Mouse (Mus musculus) forebrain, embryonic 13.5 days (tissue): ENCODE results near the gene Tal1. TPM values are rescaled to one million over a fixed set of nuclear protein-coding genes. Genes with fewer than 3 reads are reported as not detected.

ENCODE experiments used
- ATAC-seq: fragments of 200-750 bp; cut with Nextera tagmentation; 2 replicates; pipeline ENCODE4 v1.8.0; 2017
- H3K27ac ChIP-seq: fragments of 300-500 bp; sonication (generic); 2 replicates; pipeline ENCODE4 v1.5.1; 2015; ENCODE audit warnings: inconsistent platforms, mild to moderate bottlenecking, moderate library complexity
- H3K27me3 ChIP-seq: fragments of 300-500 bp; sonication (generic); 2 replicates; pipeline ENCODE4 v1.6.1; 2015; ENCODE audit warnings: mild to moderate bottlenecking, inconsistent platforms
- H3K36me3 ChIP-seq: fragments of 300-500 bp; sonication (generic); 2 replicates; pipeline ENCODE4 v1.6.1; 2015; ENCODE audit warnings: mild to moderate bottlenecking, inconsistent platforms; ENCODE audit not compliant: poor library complexity, severe bottlenecking
- H3K4me1 ChIP-seq: fragments of 300-500 bp; sonication (generic); 2 replicates; pipeline ENCODE4 v1.6.1; 2015; ENCODE audit warnings: inconsistent platforms
- H3K4me2 ChIP-seq: fragments of 300-500 bp; sonication (generic); 2 replicates; pipeline ENCODE4 v1.6.1; 2015; ENCODE audit warnings: inconsistent platforms, mild to moderate bottlenecking, moderate library complexity
- H3K4me3 ChIP-seq: fragments of 300-500 bp; sonication (generic); 2 replicates; pipeline ENCODE4 v1.5.1; 2015; ENCODE audit warnings: mild to moderate bottlenecking, inconsistent platforms
- H3K9ac ChIP-seq: fragments of 300-500 bp; sonication (generic); 2 replicates; pipeline ENCODE4 v1.6.1; 2015; ENCODE audit warnings: mild to moderate bottlenecking, inconsistent platforms
- H3K9me3 ChIP-seq: fragments of 300-500 bp; sonication (generic); replicated peaks from 2 replicates; pipeline ENCODE4 v1.6.1; 2016; ENCODE audit warnings: inconsistent platforms
- WGBS: fragments of 180-500 bp; shearing (Covaris S2); methylation state at CpG from one replicate; pipeline ENCODE4 v1.1.7; 2015; 5-methylcytosine and 5-hydroxymethylcytosine counted together
- polyA plus RNA-seq: library from polyadenylated mRNA; unstranded; fragments of >200 nt; fragmentation: Nextera tagmentation; extraction: Ambion mirVana; gene quantifications from 2 replicates; pipeline ENCODE4 v1.2.1, GENCODE M21; 2015

The Tal1 gene
- polyA plus RNA-seq, 1 experiment from 2014 or later: 0.88 TPM

GRCm38 (mm10) chr4:115056921-115057673 is 871 bp downstream of the Tal1 start:
- H3K9ac ChIP-seq: peak overlapping the region; percentile 30; the same call in 1 of the 2 replicates
- H3K4me1 ChIP-seq: peaks cover 20% of the 10 kb centered on the region
- WGBS: under 1% methylated on average over 48 of the region's 48 CpGs
- no peaks in the 10 kb centered on the region for H3K9me3 ChIP-seq
- peak overlapping the region; percentile 32 for H3K4me3 ChIP-seq
- peak overlapping the region; percentile 51 for H3K4me2 ChIP-seq
- no peaks in the 10 kb centered on the region for H3K36me3 ChIP-seq
- no peak overlapping the region for H3K27ac ChIP-seq
- H3K27me3 ChIP-seq: peaks cover 98% of the 10 kb centered on the region
- ATAC-seq: peak; percentile 54

GRCm38 (mm10) chr4:115057674-115058316 is 1.6 kb downstream of the Tal1 start:
- ATAC-seq: no peak
- Histone ChIP-seq H3K27me3 (peaks cover 98% of the 10 kb centered on the region), H3K4me2 (peak overlapping the region; percentile 14; the same call in 1 of the 2 replicates), H3K4me3 (peak overlapping the region; percentile 32), H3K36me3 (no peaks in the 10 kb centered on the region), H3K27ac (no peak overlapping the region), H3K9me3 (no peaks in the 10 kb centered on the region), H3K4me1 (peaks cover 20% of the 10 kb centered on the region), H3K9ac (no peak overlapping the region)
- WGBS: under 1% methylated on average over 33 of the region's 33 CpGs

DNA sequence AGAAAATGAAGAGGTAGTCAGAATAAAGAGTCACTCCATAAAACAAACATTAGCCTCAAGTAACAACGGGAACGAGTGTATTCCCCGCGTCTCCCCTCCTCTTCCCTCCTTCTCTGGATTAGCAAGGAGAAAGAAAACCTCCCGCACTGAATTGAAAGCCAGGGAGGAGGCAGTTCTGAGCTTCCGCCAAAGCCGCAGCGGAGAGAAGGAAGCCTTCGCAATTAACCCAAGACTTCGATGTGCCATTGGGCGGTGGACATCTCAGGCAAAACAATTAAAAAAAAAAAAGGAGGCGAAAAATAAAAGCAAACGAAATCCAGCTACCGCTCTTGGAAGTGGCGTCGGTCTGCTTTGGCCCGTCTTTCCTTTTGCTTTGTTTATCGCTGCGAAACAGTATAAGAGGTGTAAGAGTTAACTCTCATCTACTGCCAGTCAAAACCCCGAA is 2.1 kb downstream of the Tal1 start:
- H3K9ac ChIP-seq: no peak overlapping the region
- WGBS: under 1% methylated on average over 20 of the region's 20 CpGs
- peaks cover 99% of the 10 kb centered on the region for H3K27me3 ChIP-seq
- peaks cover 26% of the 10 kb centered on the region for H3K4me1 ChIP-seq
- H3K4me2 ChIP-seq: no peak overlapping the region
- peak overlapping the region; percentile 32 for H3K4me3 ChIP-seq
- H3K9me3 ChIP-seq: no peaks in the 10 kb centered on the region
- ATAC-seq: no peak
- H3K27ac ChIP-seq: no peak overlapping the region
- no peaks in the 10 kb centered on the region for H3K36me3 ChIP-seq

DNA sequence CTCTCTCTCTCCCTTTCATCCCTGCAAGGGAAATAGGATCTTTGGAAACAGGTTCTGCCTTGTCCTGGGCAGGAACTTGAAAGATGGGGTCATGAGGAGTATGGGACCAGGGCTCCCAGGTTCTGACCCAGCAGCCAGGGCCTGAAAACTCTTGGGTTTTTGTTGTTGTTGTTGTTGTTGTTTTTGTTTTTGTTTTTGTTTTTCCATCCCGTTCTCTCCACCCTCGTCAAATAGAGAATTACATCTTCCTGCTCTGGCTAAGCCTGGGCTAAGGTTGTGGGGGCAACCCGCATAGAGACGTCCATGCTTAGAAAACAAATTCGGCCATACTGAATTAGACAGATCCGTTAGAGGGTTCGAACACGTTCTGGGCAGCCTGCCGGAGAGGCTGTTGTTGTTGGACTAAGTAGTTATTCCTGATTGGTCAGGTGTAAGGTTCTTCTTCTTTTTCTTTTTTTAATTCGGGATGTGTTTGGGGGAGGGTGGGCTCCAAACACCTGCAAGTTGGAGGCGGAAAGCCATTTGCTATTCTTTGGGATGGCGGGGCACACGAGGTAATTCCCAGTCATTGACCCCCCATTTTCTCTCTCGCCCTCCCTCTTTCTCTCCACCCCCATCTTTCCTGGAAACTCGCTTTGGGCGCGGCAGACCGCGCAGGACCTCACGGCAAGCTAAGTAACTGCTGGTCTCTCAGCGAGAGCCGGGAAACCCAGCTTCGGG is 2.8 kb downstream of the Tal1 start:
- H3K4me2 ChIP-seq: no peak overlapping the region
- H3K27me3 ChIP-seq: peaks cover 99% of the 10 kb centered on the region
- H3K4me1 ChIP-seq: peaks cover 31% of the 10 kb centered on the region
- no peak overlapping the region for H3K9ac ChIP-seq
- no peak overlapping the region for H3K27ac ChIP-seq
- H3K9me3 ChIP-seq: no peaks in the 10 kb centered on the region
- no peaks in the 10 kb centered on the region for H3K36me3 ChIP-seq
- ATAC-seq: no peak
- 1% methylated on average over 23 of the region's 23 CpGs for WGBS
- no peak overlapping the region for H3K4me3 ChIP-seq

DNA sequence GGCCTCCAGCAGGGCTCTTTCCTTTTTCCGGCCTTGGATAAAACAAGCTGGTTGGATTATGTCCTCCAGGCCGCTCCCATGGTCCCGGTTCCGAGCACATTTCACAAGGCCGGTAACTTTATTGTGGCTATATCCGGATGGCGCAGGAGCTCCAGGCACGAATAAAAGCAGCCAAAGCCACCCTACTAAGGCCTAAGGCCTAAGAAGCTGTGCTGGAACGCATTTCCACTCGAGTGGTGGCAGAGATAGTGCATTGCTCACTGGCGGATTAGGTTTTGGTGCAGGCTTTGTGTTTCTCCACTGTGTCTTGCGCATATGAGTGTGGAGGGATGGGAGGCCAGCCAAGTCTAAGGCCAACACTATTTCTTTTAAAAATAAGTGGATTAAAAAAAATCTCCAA is 3.6 kb downstream of the Tal1 start:
- ATAC-seq: no peak
- H3K4me3 ChIP-seq: no peak overlapping the region
- H3K4me2 ChIP-seq: no peak overlapping the region
- WGBS: 5% methylated on average over 12 of the region's 12 CpGs
- H3K36me3 ChIP-seq: no peaks in the 10 kb centered on the region
- peaks cover 31% of the 10 kb centered on the region for H3K4me1 ChIP-seq
- no peak overlapping the region for H3K27ac ChIP-seq
- no peak overlapping the region for H3K9ac ChIP-seq
- H3K27me3 ChIP-seq: peaks cover 99% of the 10 kb centered on the region
- H3K9me3 ChIP-seq: no peaks in the 10 kb centered on the region

DNA sequence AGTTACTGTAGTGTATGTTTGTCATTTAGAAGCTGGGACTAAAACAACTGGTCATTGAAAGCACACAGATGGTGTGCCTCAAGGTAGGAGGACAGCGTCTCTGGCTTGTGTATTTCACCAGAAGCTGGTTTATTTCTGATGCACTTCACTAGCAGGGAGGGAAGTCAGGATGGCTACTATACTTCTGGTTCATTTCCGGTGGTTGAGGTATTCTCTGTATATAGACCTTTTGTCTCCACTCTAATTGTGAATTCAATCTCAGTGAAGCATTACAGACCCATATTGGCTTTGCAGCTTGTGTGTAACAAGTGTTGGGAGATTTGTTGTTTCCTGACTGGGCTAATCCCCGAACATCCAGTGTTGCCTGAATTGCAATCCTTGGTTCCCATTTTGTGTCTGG is 4.5 kb downstream of the Tal1 start:
- no peaks in the 10 kb centered on the region for H3K36me3 ChIP-seq
- H3K27me3 ChIP-seq: peaks cover 99% of the 10 kb centered on the region
- H3K27ac ChIP-seq: no peak overlapping the region
- H3K9me3 ChIP-seq: 0 out of 2 replicates have a peak, but pooled peaks cover 2% of the 10 kb centered on the region
- ATAC-seq: no peak
- no peak overlapping the region for H3K4me3 ChIP-seq
- peaks cover 31% of the 10 kb centered on the region for H3K4me1 ChIP-seq
- no peak overlapping the region for H3K9ac ChIP-seq
- 8% methylated on average over 3 of the region's 3 CpGs for WGBS
- no peak overlapping the region for H3K4me2 ChIP-seq

GRCm38 (mm10) chr4:115062540-115062874 is 6.3 kb downstream of the Tal1 start:
- peak overlapping the region; percentile 47 for H3K4me3 ChIP-seq
- ATAC-seq: no peak
- H3K9me3 ChIP-seq: 0 out of 2 replicates have a peak, but pooled peaks cover 2% of the 10 kb centered on the region
- H3K4me2 ChIP-seq: peak overlapping the region; percentile 94
- peaks cover 19% of the 10 kb centered on the region for H3K4me1 ChIP-seq
- no peak overlapping the region for H3K27ac ChIP-seq
- H3K36me3 ChIP-seq: no peaks in the 10 kb centered on the region
- H3K9ac ChIP-seq: 0 out of 2 replicates have a peak overlapping the region, but pooled peaks have one; percentile 62
- WGBS: under 1% methylated on average over 9 of the region's 9 CpGs
- peaks cover 97% of the 10 kb centered on the region for H3K27me3 ChIP-seq

GRCm38 (mm10) chr4:115062875-115063517 is 6.8 kb downstream of the Tal1 start:
- H3K9ac ChIP-seq: peak overlapping the region; percentile 62
- peaks cover 94% of the 10 kb centered on the region for H3K27me3 ChIP-seq
- H3K27ac ChIP-seq: no peak overlapping the region
- H3K4me1 ChIP-seq: peaks cover 15% of the 10 kb centered on the region
- H3K4me2 ChIP-seq: peak overlapping the region; percentile 94
- peak; percentile 88 for ATAC-seq
- WGBS: under 1% methylated on average over 57 of the region's 58 CpGs
- no peaks in the 10 kb centered on the region for H3K36me3 ChIP-seq
- peak overlapping the region; percentile 47 for H3K4me3 ChIP-seq
- H3K9me3 ChIP-seq: 0 out of 2 replicates have a peak, but pooled peaks cover 2% of the 10 kb centered on the region

DNA sequence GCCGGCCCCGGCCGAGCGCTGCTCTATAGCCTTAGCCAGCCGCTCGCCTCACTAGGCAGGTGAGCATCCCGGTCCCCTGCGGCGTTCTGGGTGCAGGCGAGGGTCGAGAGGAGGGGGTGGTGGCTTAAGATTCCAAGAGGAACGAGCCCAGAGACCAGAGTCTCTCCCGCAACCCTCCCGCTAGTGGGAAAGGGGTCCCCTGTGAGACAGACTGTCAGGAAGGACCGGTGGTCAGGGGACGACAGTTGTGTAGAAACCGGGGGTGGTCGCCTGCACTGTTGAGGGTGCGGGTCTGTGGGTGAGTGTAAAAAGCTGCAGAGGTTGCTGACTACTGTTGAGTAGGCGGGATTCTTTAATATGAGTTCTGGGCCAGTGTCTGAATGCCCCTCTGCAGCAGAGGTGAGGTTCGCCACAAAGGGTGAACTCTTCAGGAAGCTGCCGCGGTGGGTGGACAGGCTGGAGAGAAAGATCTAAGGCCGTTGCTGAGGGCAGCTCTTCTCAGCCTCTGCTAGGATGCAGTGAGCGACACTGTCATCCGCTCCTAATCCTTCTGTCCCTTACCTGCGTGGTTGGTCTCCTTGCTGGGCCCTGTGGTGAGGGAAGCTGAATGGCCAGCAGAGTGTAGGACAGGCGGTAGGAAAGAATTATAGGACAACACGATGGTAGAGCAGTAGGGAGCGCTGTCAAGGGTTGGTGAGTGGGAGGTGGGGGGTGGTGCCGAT is 7.5 kb downstream of the Tal1 start:
- H3K4me2 ChIP-seq: peak overlapping the region; percentile 94
- H3K9ac ChIP-seq: peak overlapping the region; percentile 62
- no peak overlapping the region for H3K27ac ChIP-seq
- under 1% methylated on average over 31 of the region's 31 CpGs for WGBS
- H3K36me3 ChIP-seq: no peaks in the 10 kb centered on the region
- H3K4me3 ChIP-seq: peak overlapping the region; percentile 47
- peaks cover 15% of the 10 kb centered on the region for H3K4me1 ChIP-seq
- H3K27me3 ChIP-seq: peaks cover 93% of the 10 kb centered on the region
- H3K9me3 ChIP-seq: 0 out of 2 replicates have a peak, but pooled peaks cover 2% of the 10 kb centered on the region
- peak; percentile 25; the same call in 1 of the 2 replicates for ATAC-seq

DNA sequence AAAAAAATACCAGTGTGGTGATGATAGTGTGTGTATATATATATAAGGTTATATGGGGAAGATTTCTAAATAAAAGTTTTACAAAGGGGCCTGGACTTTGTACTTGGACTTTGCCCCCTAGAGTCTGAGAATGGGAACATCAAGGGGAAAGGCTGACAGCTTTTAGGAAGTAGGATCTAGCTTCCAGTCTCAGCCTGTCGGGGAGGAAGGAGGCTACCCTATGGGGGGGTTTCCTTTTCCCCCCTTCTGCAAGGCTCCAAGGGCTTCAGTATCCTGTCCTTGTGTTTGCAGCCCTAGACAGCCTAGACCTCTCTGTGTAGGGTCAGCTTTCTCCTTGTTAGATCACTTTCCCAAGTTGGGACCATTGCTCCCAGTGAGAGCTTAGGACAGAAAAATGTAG is 15.4 kb downstream of the Tal1 start:
- Histone ChIP-seq H3K27ac (no peak overlapping the region), H3K4me1 (no peaks in the 10 kb centered on the region), H3K4me3 (no peak overlapping the region), H3K9ac (no peak overlapping the region), H3K9me3 (no peaks in the 10 kb centered on the region), H3K27me3 (peaks cover 33% of the 10 kb centered on the region), H3K36me3 (no peaks in the 10 kb centered on the region), H3K4me2 (no peak overlapping the region)
- ATAC-seq: no peak
- 33% methylated on average over 1 of the region's 1 CpGs for WGBS

- WGBS: 85% methylated on average over 1 of the region's 1 CpGs
These were observed 18.6 kb downstream of the Tal1 start for GRCm38 (mm10) chr4:115074789-115075188.

More at GRCm38 (mm10) chr4:115074789-115075188, 18.6 kb downstream of the Tal1 start:
- no peak for ATAC-seq
- H3K4me1 ChIP-seq: peaks cover 13% of the 10 kb centered on the region
- no peak overlapping the region for H3K9ac ChIP-seq
- H3K36me3 ChIP-seq: no peaks in the 10 kb centered on the region
- H3K4me3 ChIP-seq: no peak overlapping the region
- no peak overlapping the region for H3K4me2 ChIP-seq
- no peak overlapping the region for H3K27ac ChIP-seq
- peaks cover 15% of the 10 kb centered on the region; the same call in 1 of the 2 replicates for H3K27me3 ChIP-seq
- H3K9me3 ChIP-seq: no peaks in the 10 kb centered on the region
